Mouse (Mus musculus) embryonic fibroblast, embryonic 13.5 days (primary cell): ENCODE data around the gene Eif4h. TPM values are rescaled to one million over a fixed set of nuclear protein-coding genes. Genes with fewer than 3 reads are reported as not detected.
A peak's percentile ranks its signal among the peaks of the same experiment; 100 is the strongest.

ENCODE experiments used
- H3K27ac ChIP-seq: 2 replicates; pipeline ENCODE4 v1.5.1; 2012; ENCODE audit warnings: low read length, control low read depth, inconsistent platforms; ENCODE audit not compliant: insufficient read depth
- H3K4me1 ChIP-seq: 2 replicates; pipeline ENCODE4 v1.6.1; 2011; ENCODE audit warnings: low read length; ENCODE audit not compliant: control insufficient read depth, insufficient read depth
- H3K4me3 ChIP-seq: 2 replicates; pipeline ENCODE4 v1.5.1; 2011; ENCODE audit warnings: mild to moderate bottlenecking, control low read depth, low read length; ENCODE audit not compliant: insufficient read depth
- CTCF ChIP-seq: IDR thresholded peaks from 2 replicates; pipeline ENCODE4 v1.5.1; 2011; ENCODE audit warnings: mild to moderate bottlenecking, control low read depth, low read length, moderate library complexity, borderline replicate concordance; ENCODE audit not compliant: insufficient read depth
- POLR2A ChIP-seq: IDR thresholded peaks from 2 replicates; pipeline ENCODE4 v1.6.1; 2011; ENCODE audit warnings: low read depth, mild to moderate bottlenecking, control low read depth, low read length, moderate library complexity
- polyA plus RNA-seq: library from polyadenylated mRNA; stranded (reverse); fragments of >200 nt; gene quantifications from 2 replicates; pipeline ENCODE4 v1.2.4, GENCODE M21; 2011; ENCODE audit warnings: low read depth; ENCODE audit not compliant: missing spikeins, insufficient read length

Eif4h gene
- polyA plus RNA-seq, 1 experiment: 219 TPM

- Histone ChIP-seq H3K4me1 (peaks cover 16% of the 10 kb centered on the region; the same call in 1 of the 2 replicates), H3K27ac (no peak overlapping the region), H3K4me3 (no peak overlapping the region)
- no peak for TF ChIP-seq CTCF
- TF ChIP-seq POLR2A: no peak
Observed at GRCm38 (mm10) chr5:134678031-134678430, 38.7 kb upstream of the Eif4h start.

GRCm38 (mm10) chr5:134677491-134677890 lies 38.2 kb upstream of the Eif4h start:
- no peak overlapping the region for H3K4me3 ChIP-seq
- no peak for TF ChIP-seq CTCF
- no peak for TF ChIP-seq POLR2A
- no peak overlapping the region for H3K27ac ChIP-seq
- H3K4me1 ChIP-seq: peaks cover 16% of the 10 kb centered on the region; the same call in 1 of the 2 replicates

- Histone ChIP-seq H3K4me3 (no peak overlapping the region), H3K27ac (0 out of 2 replicates have a peak overlapping the region, but pooled peaks have one; percentile 18), H3K4me1 (peaks cover 16% of the 10 kb centered on the region; the same call in 1 of the 2 replicates)
- TF ChIP-seq POLR2A (0 out of 2 replicates have a peak, but pooled peaks have one; percentile 5), CTCF (no peak)
Observed at GRCm38 (mm10) chr5:134675956-134676759, 36.9 kb upstream of the Eif4h start.

GRCm38 (mm10) chr5:134674977-134675376 lies 35.7 kb upstream of the Eif4h start:
- Histone ChIP-seq H3K4me3 (no peak overlapping the region), H3K27ac (no peak overlapping the region)
- TF ChIP-seq POLR2A (no peak), CTCF (no peak)

GRCm38 (mm10) chr5:134672611-134673010 lies 33.3 kb upstream of the Eif4h start:
- no peak overlapping the region for H3K27ac ChIP-seq
- TF ChIP-seq CTCF (no peak), POLR2A (no peak)

More at GRCm38 (mm10) chr5:134674977-134675376, 35.7 kb upstream of the Eif4h start:
- H3K4me1 ChIP-seq: peaks cover 8% of the 10 kb centered on the region; the same call in 1 of the 2 replicates

GRCm38 (mm10) chr5:134672198-134672516 lies 32.9 kb upstream of the Eif4h start:
- Histone ChIP-seq H3K4me3 (no peak overlapping the region), H3K27ac (no peak overlapping the region), H3K4me1 (peaks cover 7% of the 10 kb centered on the region; the same call in 1 of the 2 replicates)
- TF ChIP-seq POLR2A (no peak), CTCF (no peak)

More at GRCm38 (mm10) chr5:134672611-134673010, 33.3 kb upstream of the Eif4h start:
- Histone ChIP-seq H3K4me3 (no peak overlapping the region), H3K4me1 (peaks cover 7% of the 10 kb centered on the region; the same call in 1 of the 2 replicates)

GRCm38 (mm10) chr5:134671335-134672197 lies 32.3 kb upstream of the Eif4h start:
- no peak overlapping the region for H3K4me3 ChIP-seq
- TF ChIP-seq POLR2A: no peak
- no peak for TF ChIP-seq CTCF
- H3K27ac ChIP-seq: no peak overlapping the region
- peaks cover 3% of the 10 kb centered on the region; the same call in 1 of the 2 replicates for H3K4me1 ChIP-seq

- no peak overlapping the region for H3K27ac ChIP-seq
- no peak overlapping the region for H3K4me3 ChIP-seq
- TF ChIP-seq CTCF (no peak), POLR2A (no peak)
- H3K4me1 ChIP-seq: no peaks in the 10 kb centered on the region
Observed at GRCm38 (mm10) chr5:134669001-134669708, 29.9 kb upstream of the Eif4h start.

- Histone ChIP-seq H3K27ac (no peak overlapping the region), H3K4me3 (no peak overlapping the region), H3K4me1 (no peaks in the 10 kb centered on the region)
- peak; percentile 53; the same call in 1 of the 2 replicates for TF ChIP-seq CTCF
- no peak for TF ChIP-seq POLR2A
Observed at GRCm38 (mm10) chr5:134668495-134668894, 29.2 kb upstream of the Eif4h start.

- Histone ChIP-seq H3K27ac (no peak overlapping the region), H3K4me3 (no peak overlapping the region), H3K4me1 (no peaks in the 10 kb centered on the region)
- TF ChIP-seq CTCF (no peak), POLR2A (no peak)
Observed at GRCm38 (mm10) chr5:134656708-134657107, 17.4 kb upstream of the Eif4h start.
